In the genomic region with DNA sequence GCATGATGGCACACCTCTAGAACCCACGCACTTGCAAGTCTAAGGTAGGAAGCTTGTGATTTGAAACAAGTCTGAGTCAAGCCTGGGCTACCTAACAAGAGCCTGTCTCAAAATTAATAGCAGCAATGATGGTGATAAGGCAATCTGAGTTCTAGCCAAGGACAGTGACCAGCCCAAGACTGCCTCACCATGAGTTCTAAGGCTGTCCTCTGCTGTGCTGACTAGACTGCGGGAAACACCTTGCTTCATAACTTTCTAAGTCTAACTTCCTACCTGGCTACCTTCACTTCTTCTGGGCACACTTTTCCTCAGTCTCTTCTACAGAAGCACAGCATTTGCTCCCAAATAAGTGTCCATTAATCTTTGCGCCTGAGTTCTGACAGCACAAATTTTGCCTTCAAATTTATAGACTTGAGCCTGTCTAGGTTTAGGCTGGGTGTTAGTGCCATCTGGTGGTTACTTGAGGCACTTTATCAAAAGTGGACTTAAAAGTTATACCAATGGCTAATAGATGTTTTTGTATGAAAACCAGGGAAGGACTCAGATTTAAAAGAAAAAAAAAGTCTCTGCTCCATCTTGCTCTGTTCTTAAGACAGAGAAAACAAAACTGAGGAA, we compare ENCODE assay signal across 8 mouse cellular contexts. TPM values are rescaled to one million over a fixed set of nuclear protein-coding genes. Genes with fewer than 3 reads are reported as not detected.
DNase-seq lines count a peak whose midpoint lies in the region; ATAC-seq and TF ChIP-seq lines count a peak whose summit lies in the region.

No protein-coding gene starts in this region.

- H3K9me3 ChIP-seq in forebrain, embryonic 11.5 days (ENCODE audit: control insufficient read depth, low read length) = no peaks in the 10 kb centered on the region
- no peaks in the 10 kb centered on the region for H3K9me3 ChIP-seq in forebrain, embryonic 12.5 days
- H3K9me3 ChIP-seq in liver, embryonic 12.5 days (replicated peaks) = no peaks in the 10 kb centered on the region
- H3K9me3 ChIP-seq in hindbrain, postnatal 0 days (ENCODE audit: low read length) = no peaks in the 10 kb centered on the region
- H3K9me3 ChIP-seq in midbrain, embryonic 13.5 days = no peaks in the 10 kb centered on the region

- H3K27me3 ChIP-seq in forebrain, embryonic 11.5 days (ENCODE audit: control insufficient read depth, insufficient read depth, low read length) = no peaks in the 10 kb centered on the region
- no peaks in the 10 kb centered on the region for H3K27me3 ChIP-seq in forebrain, embryonic 12.5 days
- no peaks in the 10 kb centered on the region for H3K27me3 ChIP-seq in liver, embryonic 12.5 days (replicated peaks)
- H3K27me3 ChIP-seq in hindbrain, postnatal 0 days (ENCODE audit: insufficient read depth, low read length) = no peaks in the 10 kb centered on the region
- H3K27me3 ChIP-seq in midbrain, embryonic 13.5 days = no peaks in the 10 kb centered on the region

- no peaks in the 10 kb centered on the region for H3K36me3 ChIP-seq in forebrain, embryonic 11.5 days (ENCODE audit: control insufficient read depth, insufficient read depth, low read length)
- no peaks in the 10 kb centered on the region for H3K36me3 ChIP-seq in forebrain, embryonic 12.5 days (replicated peaks)
- no peaks in the 10 kb centered on the region for H3K36me3 ChIP-seq in liver, embryonic 12.5 days
- H3K36me3 ChIP-seq in hindbrain, postnatal 0 days (ENCODE audit: insufficient read depth, low read length) = no peaks in the 10 kb centered on the region
- no peaks in the 10 kb centered on the region for H3K36me3 ChIP-seq in midbrain, embryonic 13.5 days

- peak; percentile 69 for ATAC-seq in forebrain, embryonic 11.5 days (replicated peaks; ENCODE audit: low FRiP score)
- ATAC-seq in forebrain, embryonic 12.5 days (ENCODE audit: low FRiP score) = no peak
- no peak for ATAC-seq in liver, embryonic 12.5 days
- no peak for ATAC-seq in hindbrain, postnatal 0 days
- peak; percentile 66; the same call in 1 of the 2 replicates for ATAC-seq in midbrain, embryonic 13.5 days

- no peak overlapping the region for H3K4me2 ChIP-seq in forebrain, embryonic 11.5 days (ENCODE audit: low read depth, low read length, severe bottlenecking)
- no peak overlapping the region for H3K4me2 ChIP-seq in forebrain, embryonic 12.5 days
- H3K4me2 ChIP-seq in liver, embryonic 12.5 days = no peak overlapping the region
- H3K4me2 ChIP-seq in hindbrain, postnatal 0 days (ENCODE audit: low read depth, low read length) = no peak overlapping the region
- no peak overlapping the region for H3K4me2 ChIP-seq in midbrain, embryonic 13.5 days (replicated peaks)

- H3K4me1 ChIP-seq in forebrain, embryonic 11.5 days (replicated peaks; ENCODE audit: control insufficient read depth, insufficient read depth, low read length) = no peaks in the 10 kb centered on the region
- no peaks in the 10 kb centered on the region for H3K4me1 ChIP-seq in forebrain, embryonic 12.5 days
- no peaks in the 10 kb centered on the region for H3K4me1 ChIP-seq in liver, embryonic 12.5 days
- H3K4me1 ChIP-seq in hindbrain, postnatal 0 days (ENCODE audit: insufficient read depth, low read length) = no peaks in the 10 kb centered on the region
- no peaks in the 10 kb centered on the region for H3K4me1 ChIP-seq in midbrain, embryonic 13.5 days (replicated peaks)

- H3K9ac ChIP-seq in forebrain, embryonic 11.5 days (ENCODE audit: low read length) = no peak overlapping the region
- H3K9ac ChIP-seq in forebrain, embryonic 12.5 days = no peak overlapping the region
- no peak overlapping the region for H3K9ac ChIP-seq in liver, embryonic 12.5 days
- H3K9ac ChIP-seq in hindbrain, postnatal 0 days (replicated peaks; ENCODE audit: low read length) = no peak overlapping the region
- no peak overlapping the region for H3K9ac ChIP-seq in midbrain, embryonic 13.5 days (replicated peaks)

- TF ChIP-seq POLR2A in brain, embryonic 14.5 days (IDR thresholded peaks at IDR 0.05; ENCODE audit: borderline replicate concordance, extremely low read depth, insufficient read depth, insufficient read length, poor library complexity, severe bottlenecking) = no peak

- TF ChIP-seq CTCF in brain, embryonic 14.5 days (IDR thresholded peaks at IDR 0.05; ENCODE audit: borderline replicate concordance, extremely low read depth, insufficient read depth, insufficient read length) = peak; percentile 52; the same call in 1 of the 2 replicates
- peak; percentile 82 for TF ChIP-seq CTCF in hindbrain, postnatal 0 days (IDR thresholded peaks at IDR 0.05; ENCODE audit: low read depth)

- DNase-seq in forebrain, embryonic 11.5 days (ENCODE audit: low spot score) = no peak
- DNase-seq in liver = peak; percentile 17
- peak; percentile 80 for DNase-seq in brain, embryonic 14.5 days (ENCODE audit: low read depth)
- peak; percentile 76 for DNase-seq in hindbrain, postnatal 0 days (ENCODE audit: low spot score)
- no peak for DNase-seq in c-Kit-positive CD71-positive TER-119-positive erythroid progenitor cells, embryonic 14.5 days (ENCODE audit: low spot score)

- no peak overlapping the region for H3K27ac ChIP-seq in forebrain, embryonic 11.5 days (ENCODE audit: low read depth, low read length)
- no peak overlapping the region for H3K27ac ChIP-seq in forebrain, embryonic 12.5 days
- H3K27ac ChIP-seq in liver, embryonic 12.5 days = no peak overlapping the region
- no peak overlapping the region for H3K27ac ChIP-seq in hindbrain, postnatal 0 days
- no peak overlapping the region for H3K27ac ChIP-seq in midbrain, embryonic 13.5 days

- WGBS in forebrain, embryonic 11.5 days = 87% methylated on average over 3 of the region's 3 CpGs
- 77% methylated on average over 3 of the region's 3 CpGs for WGBS in forebrain, embryonic 12.5 days
- WGBS in liver, embryonic 12.5 days (ENCODE audit: insufficient replicate concordance) = 70% methylated on average over 3 of the region's 3 CpGs
- 75% methylated on average over 3 of the region's 3 CpGs for WGBS in hindbrain, postnatal 0 days
- WGBS in midbrain, embryonic 13.5 days = 80% methylated on average over 3 of the region's 3 CpGs

- H3K4me3 ChIP-seq in forebrain, embryonic 11.5 days (ENCODE audit: low read depth, low read length) = no peak overlapping the region
- no peak overlapping the region for H3K4me3 ChIP-seq in forebrain, embryonic 12.5 days (replicated peaks)
- no peak overlapping the region for H3K4me3 ChIP-seq in liver, embryonic 12.5 days
- no peak overlapping the region for H3K4me3 ChIP-seq in hindbrain, postnatal 0 days (ENCODE audit: low read length)
- H3K4me3 ChIP-seq in midbrain, embryonic 13.5 days (replicated peaks) = no peak overlapping the region

RNA-seq across cellular contexts. Expression of a gene that starts 20.5 kb away (rescaled TPM):
- 15.6 and 17.4 TPM in 2 replicates for polyA plus RNA-seq in forebrain, embryonic 11.5 days (2014; fragmentation: Nextera tagmentation; extraction: Ambion mirVana)
- 14.7 and 15.4 TPM in 2 replicates for polyA plus RNA-seq in forebrain, embryonic 12.5 days (2016; fragmentation: Nextera tagmentation; extraction: Ambion mirVana)
- 15.2 and 17.0 TPM in 2 replicates for polyA plus RNA-seq in liver, embryonic 12.5 days (2016; fragmentation: Nextera tagmentation; extraction: Ambion mirVana)
- polyA plus RNA-seq in brain, embryonic 14.5 days (2012; rRNA removed) = 7.8 and 9.0 TPM in 2 replicates
- 25.3 and 25.7 TPM in 2 replicates for total RNA-seq in hindbrain, postnatal 0 days (2014; rRNA removed)
- 16.6 and 17.0 TPM in 2 replicates for polyA plus RNA-seq in hindbrain, postnatal 0 days (2015; fragmentation: Nextera tagmentation; extraction: Ambion mirVana)
- polyA plus RNA-seq in midbrain, embryonic 13.5 days (2015; fragmentation: Nextera tagmentation; extraction: Ambion mirVana) = 12.0 and 13.5 TPM in 2 replicates

Comparison
In these comparisons a context has a peak if more than half of its experiments do, and no peak if none do; other contexts are left out.
1. ATAC-seq: peak in forebrain, embryonic 11.5 days (single experiment) and midbrain, embryonic 13.5 days (single experiment); none in forebrain, embryonic 12.5 days (single experiment), liver, embryonic 12.5 days (single experiment) and hindbrain, postnatal 0 days (single experiment).
2. DNase-seq: peak in liver (single experiment), brain, embryonic 14.5 days (single experiment) and hindbrain, postnatal 0 days (single experiment); none in forebrain, embryonic 11.5 days (single experiment) and c-Kit-positive CD71-positive TER-119-positive erythroid progenitor cells, embryonic 14.5 days (single experiment).